Mouse (Mus musculus): ENCODE measurements at regions not wholly inside any gene's neighbourhood (a gene's known extent, or its start where the extent isn't known, plus 50 kb on each side); places are given as distances from the start of the nearest gene placed in this dataset.

GRCm38 (mm10) chr14:24826471-24827337 lies 339.8 kb downstream of the Rps24 start:
- TF ChIP-seq POLR2A (IDR thresholded peaks at IDR 0.05; ENCODE audit: insufficient read depth, low read depth, low read length) (no peak), CTCF (IDR thresholded peaks at IDR 0.05; ENCODE audit: insufficient read depth, low read depth, low read length) (no peak)

Measured in olfactory bulb, adult 2 months (tissue).